Mouse (Mus musculus) G1E (cell line): ENCODE measurements around the gene Ddx39b.

Experiments
- CTCF ChIP-seq: IDR thresholded peaks from 2 replicates; pipeline ENCODE4 v1.5.1; 2012; ENCODE audit warnings: low read depth, low read length, inconsistent platforms, mixed read lengths
- POLR2AphosphoS5 ChIP-seq: IDR thresholded peaks from 2 replicates; pipeline ENCODE4 v1.6.1; 2012; ENCODE audit warnings: low read depth, low read length, inconsistent platforms; ENCODE audit not compliant: insufficient replicate concordance
- TAL1 ChIP-seq: conservative IDR thresholded peaks from 2 replicates; pipeline ENCODE4 v1.6.1; 2012; ENCODE audit warnings: low read depth, low read length, inconsistent platforms, mixed read lengths

- TF ChIP-seq CTCF (peak; percentile 74), TAL1 (no peak), POLR2AphosphoS5 (no peak)
Measured at GRCm38 (mm10) chr17:35195631-35196320, 45.8 kb upstream of the Ddx39b start.
